Mouse (Mus musculus): ENCODE measurements around the gene Tmem121b. TPM values are rescaled to one million over a fixed set of nuclear protein-coding genes. Genes with fewer than 3 reads are reported as not detected.

Tmem121b gene
- total RNA-seq, 2 experiments from 2014 or later, result 51.3 to 51.6 TPM

DNA sequence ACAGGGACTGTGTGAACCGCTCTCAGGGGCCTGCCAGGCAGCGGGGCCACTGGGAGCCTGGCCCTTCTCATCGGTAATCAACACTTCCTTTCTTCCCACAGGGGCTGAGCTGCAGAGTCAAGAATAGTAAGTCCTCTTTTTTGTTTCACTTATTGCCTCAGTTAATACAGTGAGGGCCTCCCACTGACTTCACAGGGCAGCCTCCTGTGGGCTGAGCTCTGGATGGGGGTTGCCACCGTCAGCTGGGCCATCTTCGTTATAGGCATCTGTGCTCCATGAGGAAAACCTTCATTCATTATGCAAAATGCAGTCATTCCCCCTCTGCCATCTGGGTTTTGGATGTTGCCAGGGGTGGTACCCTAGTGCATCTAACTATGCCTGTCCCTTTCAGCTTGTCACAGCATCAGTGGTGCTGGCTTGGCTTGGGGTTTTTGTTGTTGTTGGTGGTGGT lies 21.6 kb downstream of the Tmem121b start:
- intact Hi-C loops (cut with DNase I), result no loop called here
- peak in 1 of 2 experiments; percentile 21 for DNase-seq (ENCODE audit: extremely low spot score in 1 of 2, low spot score in 2 of 2)

DNA sequence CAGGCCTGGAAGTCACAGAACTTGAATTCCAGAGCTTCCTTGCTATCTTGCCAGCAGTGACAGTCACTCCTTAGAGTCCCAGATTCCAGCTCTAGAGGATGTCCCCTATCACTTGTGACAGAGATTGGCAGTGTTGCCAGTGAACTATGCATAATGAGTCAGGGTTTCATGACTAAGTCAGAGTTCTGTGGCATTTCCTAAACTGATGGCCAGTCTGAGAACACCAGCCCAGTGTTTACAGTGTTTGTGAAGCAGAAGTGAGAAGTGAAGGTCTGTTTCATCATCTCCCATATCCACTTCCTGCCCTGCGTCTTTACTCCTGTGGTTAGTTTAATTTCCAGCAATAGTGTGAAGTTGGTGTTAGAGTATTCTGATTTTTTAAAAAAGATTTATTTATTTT lies 22.9 kb downstream of the Tmem121b start:
- no peak for DNase-seq (ENCODE audit: extremely low spot score in 1 of 2, low spot score in 2 of 2)
- intact Hi-C loops (cut with DNase I), result no loop called here

GRCm38 (mm10) chr6:120469770-120470169 lies 23.8 kb downstream of the Tmem121b start:
- no peak for DNase-seq (ENCODE audit: extremely low spot score in 1 of 2, low spot score in 2 of 2)
- intact Hi-C loops (cut with DNase I), result no loop called here

DNA sequence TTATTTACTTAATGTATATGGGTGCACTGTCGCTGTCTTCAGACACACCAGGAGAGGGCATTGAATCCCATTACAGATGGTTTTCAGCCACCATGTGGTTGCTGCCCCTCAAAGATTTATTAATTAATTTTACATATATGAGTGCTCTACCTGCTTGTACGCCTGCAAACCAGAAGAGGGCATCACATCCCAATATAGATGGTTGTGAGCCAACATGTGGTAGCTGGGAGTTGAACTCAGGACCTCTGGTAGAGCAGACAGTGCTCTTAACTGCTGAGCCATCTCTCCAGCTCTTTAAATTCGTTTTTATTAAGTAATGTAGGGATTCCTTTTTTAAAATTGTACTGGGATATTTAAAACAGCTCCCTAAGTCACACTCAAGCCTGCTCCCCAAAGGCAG lies 24.3 kb downstream of the Tmem121b start:
- DNase-seq (ENCODE audit: extremely low spot score in 1 of 2, low spot score in 2 of 2), result no peak
- intact Hi-C loops (cut with DNase I), result no loop called here

GRCm38 (mm10) chr6:120468259-120468658 lies 25.3 kb downstream of the Tmem121b start:
- intact Hi-C loops (cut with DNase I), result no loop called here
- DNase-seq (ENCODE audit: extremely low spot score in 1 of 2, low spot score in 2 of 2), result no peak

DNA sequence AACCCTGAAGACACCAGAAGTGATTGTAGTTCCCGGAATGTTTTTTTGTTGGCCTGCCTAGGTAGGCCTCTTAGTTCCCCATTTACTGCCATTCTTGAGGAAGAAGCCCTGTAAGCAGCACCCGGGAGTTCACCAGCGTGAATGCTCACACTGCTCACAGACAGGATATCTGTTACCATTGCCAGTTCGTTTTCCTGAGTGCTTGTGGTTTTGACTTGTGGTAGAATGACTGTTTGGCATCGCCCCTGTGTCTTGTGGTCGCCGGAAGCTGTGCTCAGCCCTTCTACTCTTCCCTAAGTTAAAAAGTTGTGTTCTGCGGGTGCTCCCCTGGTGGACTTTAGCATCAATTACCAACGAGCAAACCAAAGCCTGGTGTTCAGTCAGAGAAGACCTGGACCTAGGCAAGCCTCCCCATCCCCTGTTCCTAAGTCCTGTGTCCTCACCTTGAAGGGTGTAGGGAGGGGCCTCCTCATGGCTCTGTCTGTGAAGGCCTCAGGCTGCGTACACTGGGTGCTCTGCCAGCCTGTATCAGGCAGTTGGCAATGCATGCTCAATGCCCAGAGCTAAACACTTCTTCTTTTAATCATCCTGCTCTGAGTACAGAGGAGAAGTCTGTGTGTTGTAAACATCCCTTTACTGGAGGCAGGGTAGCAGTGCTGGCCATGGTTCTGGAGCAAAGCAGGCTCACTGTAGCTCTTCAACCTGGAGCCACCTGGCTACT lies 26.8 kb downstream of the Tmem121b start:
- intact Hi-C loops (cut with DNase I), result no loop called here
- peak in 1 of 2 experiments; percentile 21 for DNase-seq (ENCODE audit: extremely low spot score in 1 of 2, low spot score in 2 of 2)

GRCm38 (mm10) chr6:120465393-120465792 lies 28.2 kb downstream of the Tmem121b start:
- intact Hi-C loops (cut with DNase I), result no loop called here
- no peak for DNase-seq (ENCODE audit: extremely low spot score in 1 of 2, low spot score in 2 of 2)

GRCm38 (mm10) chr6:120464406-120464939 lies 29.1 kb downstream of the Tmem121b start:
- intact Hi-C loops (cut with DNase I), result no loop called here
- no peak for DNase-seq (ENCODE audit: extremely low spot score in 1 of 2, low spot score in 2 of 2)

GRCm38 (mm10) chr6:120463884-120464283 lies 29.7 kb downstream of the Tmem121b start:
- no peak for DNase-seq (ENCODE audit: extremely low spot score in 1 of 2, low spot score in 2 of 2)
- intact Hi-C loops (cut with DNase I), result no loop called here

DNA sequence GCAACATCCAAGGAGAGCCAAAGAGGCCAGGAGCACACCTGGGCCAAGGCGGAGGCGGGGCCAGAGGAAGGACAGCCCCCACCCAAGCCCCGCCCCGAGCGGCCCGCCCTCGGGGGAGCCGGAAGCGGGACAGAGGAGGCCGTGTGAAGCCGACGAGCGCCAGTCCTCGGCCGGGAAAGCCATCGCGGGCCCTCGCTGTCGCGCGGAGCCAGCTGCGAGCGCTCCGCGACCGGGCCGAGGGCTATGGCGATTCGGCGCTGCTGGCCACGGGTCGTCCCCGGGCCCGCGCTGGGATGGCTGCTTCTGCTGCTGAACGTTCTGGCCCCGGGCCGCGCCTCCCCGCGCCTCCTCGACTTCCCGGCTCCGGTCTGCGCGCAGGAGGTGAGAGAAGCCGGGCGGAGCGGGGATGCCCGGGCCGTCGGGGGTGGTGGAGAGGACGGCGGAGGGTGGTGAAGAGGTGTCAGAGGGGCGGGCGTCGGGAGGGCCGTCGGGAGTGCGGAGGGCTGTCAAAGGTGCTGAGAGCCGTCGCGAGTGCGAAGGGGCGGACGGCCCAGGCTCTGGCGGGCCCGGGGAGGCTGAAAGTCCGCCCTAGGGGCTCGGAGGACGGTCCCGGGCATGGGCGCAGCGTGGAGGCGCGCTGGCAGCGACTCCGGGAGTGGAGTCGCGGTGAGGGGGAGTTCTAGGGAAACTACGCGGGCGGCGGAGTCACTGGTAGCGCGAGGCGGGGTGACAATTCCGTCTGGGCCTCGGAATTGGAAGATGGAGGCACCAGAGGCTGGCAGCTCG lies 30.3 kb downstream of the Tmem121b start, which contains the start of gene Il17ra:
Il17ra (plus strand) TSS at position 162 of the 786 bp plus-strand sequence.
- intact Hi-C loops (cut with DNase I), result no loop called here
- DNase-seq (ENCODE audit: extremely low spot score in 1 of 2, low spot score in 2 of 2), result peak in 1 of 2 experiments; percentile 78

- intact Hi-C loops (cut with DNase I), result no loop called here
- DNase-seq (ENCODE audit: extremely low spot score in 1 of 2, low spot score in 2 of 2), result no peak
These were observed 31.4 kb downstream of the Tmem121b start for GRCm38 (mm10) chr6:120462251-120462650.

DNA sequence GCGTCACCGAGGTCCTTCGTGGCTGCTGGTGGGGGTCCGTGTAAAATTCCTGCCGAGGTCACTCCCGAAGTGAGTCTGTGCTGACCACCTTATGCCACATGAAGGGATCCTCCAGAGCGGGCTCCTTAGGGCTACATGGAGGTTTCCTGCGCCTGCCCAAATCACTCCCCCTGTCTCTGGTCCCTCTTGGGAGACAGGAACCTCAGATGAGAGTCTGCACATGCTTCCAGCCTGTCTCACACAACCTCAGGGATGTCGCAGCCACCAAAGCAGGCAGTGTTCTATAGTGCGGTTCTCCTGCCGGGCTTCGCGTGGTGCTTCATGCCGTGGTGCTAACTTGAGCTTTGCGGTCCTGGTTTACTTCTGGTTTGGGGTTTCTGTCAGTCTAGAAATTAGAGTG lies 32.4 kb downstream of the Tmem121b start:
- intact Hi-C loops (cut with DNase I), result no loop called here
- DNase-seq (ENCODE audit: extremely low spot score in 1 of 2, low spot score in 2 of 2), result no peak

GRCm38 (mm10) chr6:120457751-120458150 lies 35.9 kb downstream of the Tmem121b start:
- DNase-seq (ENCODE audit: extremely low spot score in 1 of 2, low spot score in 2 of 2), result no peak
- intact Hi-C loops (cut with DNase I), result no loop called here

DNA sequence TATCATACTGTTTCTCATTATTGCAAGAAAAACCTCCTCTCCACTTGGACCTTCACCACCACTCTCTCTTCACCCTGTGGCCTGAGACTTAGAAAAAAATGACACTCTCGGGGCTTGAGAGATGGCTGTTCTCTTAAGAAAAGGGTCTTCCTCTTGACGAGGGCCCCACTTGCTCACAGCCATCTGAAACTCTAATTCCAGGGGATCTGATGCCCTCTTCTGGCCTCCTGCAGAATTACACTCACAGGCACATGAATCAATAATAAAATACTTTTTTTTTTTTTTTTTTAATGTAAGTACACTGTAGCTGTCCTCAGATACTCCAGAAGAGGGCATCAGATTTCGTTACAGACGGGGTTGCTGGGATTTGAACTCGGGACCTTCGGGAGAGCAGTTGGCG lies 36.5 kb downstream of the Tmem121b start:
- intact Hi-C loops (cut with DNase I), result no loop called here
- no peak for DNase-seq (ENCODE audit: extremely low spot score in 1 of 2, low spot score in 2 of 2)

DNA sequence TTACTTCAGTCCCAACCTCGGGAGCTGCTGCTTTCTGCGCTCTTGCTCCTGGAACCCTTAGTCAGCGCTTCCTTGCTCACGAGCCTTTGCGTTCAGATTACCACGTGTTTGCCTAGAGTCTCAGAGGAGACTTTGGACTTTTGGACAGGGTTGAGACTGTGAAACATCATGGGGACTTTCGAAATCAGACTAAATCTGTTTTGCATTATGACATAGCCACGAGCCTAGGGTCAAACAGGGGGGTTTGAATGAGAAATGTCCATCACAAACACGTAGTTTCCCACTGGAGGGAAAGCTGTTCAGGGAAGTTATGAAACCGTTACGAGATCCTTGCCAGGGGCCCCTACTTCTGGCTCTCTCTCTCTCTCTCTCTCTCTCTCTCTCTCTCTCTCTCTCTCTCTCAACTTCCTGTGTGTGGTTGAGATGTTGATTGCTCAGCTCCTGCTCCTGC lies 39.0 kb downstream of the Tmem121b start:
- intact Hi-C loops (cut with DNase I), result no loop called here
- DNase-seq (ENCODE audit: extremely low spot score in 1 of 2, low spot score in 2 of 2), result no peak

DNA sequence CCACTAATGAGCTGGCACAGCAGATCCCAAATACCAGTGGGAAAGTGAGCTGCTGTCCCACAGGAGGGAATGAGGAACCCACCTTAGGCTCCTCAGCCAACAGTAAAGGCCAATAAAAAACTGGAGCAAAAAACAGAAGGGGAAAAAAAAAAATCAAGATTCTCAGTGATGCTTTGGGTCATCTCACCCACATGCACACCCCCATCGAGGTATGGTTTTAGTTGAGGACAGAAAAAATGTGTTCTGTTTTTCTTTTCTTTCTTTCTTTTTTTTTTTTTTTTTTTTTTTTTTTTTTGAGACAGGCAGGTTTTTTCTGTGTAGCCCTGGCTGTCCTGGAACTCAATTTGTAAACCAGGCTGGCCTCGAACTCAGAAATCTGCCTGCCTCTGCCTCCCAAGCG lies 40.1 kb downstream of the Tmem121b start:
- DNase-seq (ENCODE audit: extremely low spot score in 1 of 2, low spot score in 2 of 2), result no peak
- intact Hi-C loops (cut with DNase I), result no loop called here

GRCm38 (mm10) chr6:120453103-120453445 lies 40.5 kb downstream of the Tmem121b start:
- intact Hi-C loops (cut with DNase I), result no loop called here
- no peak for DNase-seq (ENCODE audit: extremely low spot score in 1 of 2, low spot score in 2 of 2)

DNA sequence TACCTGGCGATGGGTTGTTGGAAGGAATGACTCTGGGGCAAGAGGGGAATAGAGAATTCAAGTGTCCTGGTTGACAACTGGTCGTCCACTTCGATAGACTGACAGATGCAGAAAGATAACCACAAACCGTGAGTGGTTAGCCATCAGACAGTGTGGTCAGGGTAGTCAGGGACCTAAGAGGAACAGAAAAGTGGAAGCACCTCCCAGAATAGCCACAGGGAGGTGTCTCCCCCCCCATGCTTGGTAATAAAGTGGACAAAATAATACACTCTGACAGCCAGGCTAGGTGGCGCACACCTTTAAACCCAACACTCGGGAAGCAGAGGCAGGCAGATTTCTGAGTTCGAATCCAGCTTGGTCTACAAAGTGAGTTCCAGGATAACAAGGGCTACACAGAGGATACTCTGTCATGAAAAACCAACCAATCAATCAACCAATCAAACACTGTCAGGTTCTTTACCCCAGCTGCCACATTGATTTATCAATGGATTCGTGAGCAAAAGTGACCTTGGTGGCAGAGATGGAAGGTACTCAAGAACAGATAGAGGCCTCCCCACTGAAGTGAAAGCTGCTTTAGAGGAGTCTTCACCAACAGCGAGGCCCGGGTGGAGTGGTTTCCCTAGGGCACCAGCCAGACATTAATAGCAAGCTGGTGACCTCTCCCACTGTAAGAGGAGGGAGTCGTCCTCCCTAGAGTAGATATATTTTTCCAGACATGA lies 41.1 kb downstream of the Tmem121b start:
- no peak for DNase-seq (ENCODE audit: extremely low spot score in 1 of 2, low spot score in 2 of 2)
- intact Hi-C loops (cut with DNase I), result no loop called here

GRCm38 (mm10) chr6:120450208-120450607 lies 43.4 kb downstream of the Tmem121b start:
- no peak for DNase-seq (ENCODE audit: extremely low spot score in 1 of 2, low spot score in 2 of 2)
- intact Hi-C loops (cut with DNase I), result no loop called here
